Mouse (Mus musculus): ENCODE measurements around the gene Sae1. TPM values are rescaled to one million over a fixed set of nuclear protein-coding genes. Genes with fewer than 3 reads are reported as not detected.

Sae1 gene
- polyA plus RNA-seq, 1 experiment = 92.9 TPM

GRCm38 (mm10) chr7:16326607-16326971 is 61.0 kb downstream of the Sae1 start:
- TF ChIP-seq GATA1 (IDR thresholded peaks at IDR 0.05; ENCODE audit: low read length) = no peak

GRCm38 (mm10) chr7:16325920-16326606 is 61.5 kb downstream of the Sae1 start:
- no peak for TF ChIP-seq GATA1 (IDR thresholded peaks at IDR 0.05; ENCODE audit: low read length)

GRCm38 (mm10) chr7:16324661-16325060 is 62.9 kb downstream of the Sae1 start:
- no peak for TF ChIP-seq GATA1 (IDR thresholded peaks at IDR 0.05; ENCODE audit: low read length)

GRCm38 (mm10) chr7:16320479-16320878 is 67.1 kb downstream of the Sae1 start:
- no peak for TF ChIP-seq GATA1 (IDR thresholded peaks at IDR 0.05; ENCODE audit: low read length)

GRCm38 (mm10) chr7:16319216-16319615 is 68.4 kb downstream of the Sae1 start:
- no peak for TF ChIP-seq GATA1 (IDR thresholded peaks at IDR 0.05; ENCODE audit: low read length)

- TF ChIP-seq GATA1 (IDR thresholded peaks at IDR 0.05; ENCODE audit: low read length) = no peak
Measured at GRCm38 (mm10) chr7:16317094-16317493, 70.5 kb downstream of the Sae1 start.

GRCm38 (mm10) chr7:16315222-16315759 is 72.3 kb downstream of the Sae1 start:
- no peak for TF ChIP-seq GATA1 (IDR thresholded peaks at IDR 0.05; ENCODE audit: low read length)

- no peak for TF ChIP-seq GATA1 (IDR thresholded peaks at IDR 0.05; ENCODE audit: low read length)
Measured at GRCm38 (mm10) chr7:16314221-16314775, 73.3 kb downstream of the Sae1 start.

- no peak for TF ChIP-seq GATA1 (IDR thresholded peaks at IDR 0.05; ENCODE audit: low read length)
Measured at GRCm38 (mm10) chr7:16313481-16314220, 74.0 kb downstream of the Sae1 start.

- no peak for TF ChIP-seq GATA1 (IDR thresholded peaks at IDR 0.05; ENCODE audit: low read length)
Measured at GRCm38 (mm10) chr7:16312672-16313311, 74.8 kb downstream of the Sae1 start.

GRCm38 (mm10) chr7:16312011-16312671 is 75.5 kb downstream of the Sae1 start:
- no peak for TF ChIP-seq GATA1 (IDR thresholded peaks at IDR 0.05; ENCODE audit: low read length)

GRCm38 (mm10) chr7:16311453-16312004 is 76.1 kb downstream of the Sae1 start:
- TF ChIP-seq GATA1 (IDR thresholded peaks at IDR 0.05; ENCODE audit: low read length) = no peak

GRCm38 (mm10) chr7:16310521-16311452 is 76.8 kb downstream of the Sae1 start:
- TF ChIP-seq GATA1 (IDR thresholded peaks at IDR 0.05; ENCODE audit: low read length) = no peak

GRCm38 (mm10) chr7:16310020-16310520 is 77.5 kb downstream of the Sae1 start:
- no peak for TF ChIP-seq GATA1 (IDR thresholded peaks at IDR 0.05; ENCODE audit: low read length)
